Mouse (Mus musculus) adrenal gland, postnatal 36 days (tissue): ENCODE measurements around the gene Tusc1. TPM values are rescaled to one million over a fixed set of nuclear protein-coding genes. Genes with fewer than 3 reads are reported as not detected.
A peak's percentile ranks its signal among the peaks of the same experiment; 100 is the strongest.

Experiments
- DNase-seq, 2 experiments: peaks; one replicate each; pipeline ENCODE4 v3.0.0; 2021; ENCODE audit warnings: mixed read lengths in 1 of 2
- long read RNA-seq, 2 experiments: library from polyadenylated mRNA; stranded (forward); transcript quantifications; one replicate each; pipeline ENCODE4 v2.0.0; 2021; ENCODE audit warnings: borderline sequencing depth in 2 of 2
- total RNA-seq, 2 experiments: library from RNA; stranded (reverse); gene quantifications; 2 replicates each; pipeline ENCODE4 v1.2.3; 2021

Gene Tusc1
- total RNA-seq = 10 to 100 TPM; 11.6 to 14.4 TPM
- long read RNA-seq, experiment 1, transcript Tusc1-201 (1 exons, 1,374 nt) = major isoform, 32 of 32 reads
- long read RNA-seq, experiment 1, partial matches to known transcripts = 0 of 32 reads
- long read RNA-seq, experiment 1, other reads (novel, unspliced or antisense) = 0 of 32 reads
- long read RNA-seq, experiment 2, transcript Tusc1-201 (1 exons, 1,374 nt) = major isoform, 12 of 12 reads
- long read RNA-seq, experiment 2, partial matches to known transcripts = 0 of 12 reads
- long read RNA-seq, experiment 2, other reads (novel, unspliced or antisense) = 0 of 12 reads

DNA sequence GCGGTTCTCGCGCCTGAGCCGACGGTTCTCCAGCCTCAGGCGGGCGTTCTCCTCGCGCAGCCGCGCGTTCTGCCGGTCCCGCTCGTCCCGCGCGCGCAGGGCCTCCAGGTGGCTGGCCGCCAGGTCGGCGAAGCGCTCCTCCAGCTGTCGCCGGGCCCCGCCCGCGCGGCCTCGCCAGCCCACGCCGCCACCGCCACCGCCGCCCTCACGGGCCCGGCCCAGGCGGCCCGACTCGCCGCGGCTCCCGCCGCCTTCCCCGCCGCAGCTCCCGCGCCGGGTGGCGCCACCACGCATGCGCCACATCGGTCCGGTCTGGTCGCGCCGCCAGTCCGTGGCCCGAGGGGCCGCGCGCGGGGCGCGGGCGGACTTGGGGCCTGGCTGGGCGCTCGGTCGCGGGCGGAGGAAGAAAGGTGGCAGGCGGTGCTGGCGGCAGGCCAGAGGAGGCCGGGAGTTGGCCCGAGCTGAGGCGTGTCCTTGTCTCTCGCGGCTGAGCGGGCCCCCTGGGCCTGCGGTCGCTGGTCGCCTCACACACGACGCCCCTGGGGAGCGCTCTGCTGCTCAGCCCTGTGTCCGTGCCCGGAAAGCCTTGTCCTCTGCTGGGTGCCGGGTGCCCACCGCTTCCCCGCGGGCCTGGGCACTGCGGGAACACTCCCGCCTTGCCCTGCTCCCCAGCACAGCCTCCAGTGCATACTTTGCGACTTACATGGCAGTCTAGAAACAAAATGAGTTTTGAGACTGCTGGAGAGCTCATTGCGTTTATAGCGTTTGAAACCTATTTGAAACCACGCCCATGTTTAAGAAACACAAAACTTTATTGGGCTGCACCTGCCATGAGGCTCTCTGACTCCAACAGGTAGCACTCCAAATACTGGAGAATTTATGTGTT lies at the start of gene Tusc1:
Gene Tusc1 (minus strand): TSS at position 394 of the 886 bp plus-strand sequence.
- peak; percentile 92 to 94 for DNase-seq

DNA sequence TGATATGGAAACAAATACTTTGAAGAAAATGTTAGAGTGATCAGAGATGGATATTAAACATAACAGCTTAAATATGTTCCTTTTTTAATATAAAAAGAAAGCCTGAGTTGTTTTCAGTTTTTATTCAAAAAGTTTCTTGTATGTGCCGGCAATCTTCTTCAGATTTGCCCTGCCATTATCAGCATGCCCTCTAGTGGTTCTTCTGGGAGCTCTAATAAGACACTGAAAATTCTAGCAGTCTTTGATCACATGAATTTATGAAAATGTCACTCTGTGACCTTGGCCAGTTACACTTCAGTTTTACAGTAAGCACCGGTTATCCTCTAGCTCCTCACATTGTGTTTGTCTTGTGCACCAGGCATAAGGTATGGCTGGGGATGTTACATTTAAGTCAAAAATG lies 17.6 kb upstream of the Tusc1 start:
- peak in 1 of 2 experiments; percentile 22 for DNase-seq

- no peak for DNase-seq
Measured at GRCm38 (mm10) chr4:93344357-93344756, 9.0 kb upstream of the Tusc1 start.

DNA sequence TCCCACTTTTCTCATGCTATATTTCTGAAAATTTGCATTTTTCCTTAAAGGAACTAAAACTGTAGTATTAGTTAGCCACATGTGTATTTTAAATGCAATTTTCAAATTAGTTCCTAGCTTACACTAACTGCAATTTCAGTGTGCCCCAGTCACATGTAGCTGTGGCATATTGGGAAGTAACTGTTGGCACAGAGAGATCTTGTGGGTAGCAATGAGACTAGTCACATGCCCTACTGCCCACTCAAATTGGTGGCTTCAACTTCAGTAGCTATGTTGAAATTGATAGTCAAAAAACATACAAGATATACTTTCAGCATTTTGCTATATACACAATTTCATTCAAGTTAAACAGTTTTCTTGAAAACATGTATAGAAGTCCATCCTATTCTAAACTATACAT lies 6.3 kb upstream of the Tusc1 start:
- no peak for DNase-seq

DNA sequence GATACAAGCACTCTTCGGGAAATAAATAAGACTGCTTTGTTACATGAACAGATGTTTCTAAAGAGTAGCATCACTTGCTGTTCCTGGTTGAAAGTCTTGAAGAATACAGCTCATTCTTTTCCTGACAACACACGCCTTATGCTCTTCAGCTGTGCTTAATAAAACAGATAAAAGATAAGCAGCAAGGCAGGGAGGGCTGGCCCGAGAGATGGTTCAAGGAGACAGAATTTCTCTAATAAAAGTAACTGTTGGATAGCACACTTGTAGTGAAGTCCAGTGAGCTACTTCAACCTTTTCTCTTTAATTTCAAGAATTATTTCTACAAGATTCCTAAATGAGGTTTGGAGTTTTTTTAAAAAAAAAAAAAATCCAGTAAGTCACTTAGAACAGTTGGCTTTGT lies 2.7 kb upstream of the Tusc1 start:
- DNase-seq = no peak

GRCm38 (mm10) chr4:93334636-93335117 lies 634 bp downstream of the Tusc1 start:
- DNase-seq = peak; percentile 88 to 92

GRCm38 (mm10) chr4:93307486-93307885 lies 27.8 kb downstream of the Tusc1 start:
- no peak for DNase-seq

GRCm38 (mm10) chr4:93286065-93286464 lies 49.2 kb downstream of the Tusc1 start:
- DNase-seq = no peak
